Mouse (Mus musculus): ENCODE measurements around the gene Rybp.

DNA sequence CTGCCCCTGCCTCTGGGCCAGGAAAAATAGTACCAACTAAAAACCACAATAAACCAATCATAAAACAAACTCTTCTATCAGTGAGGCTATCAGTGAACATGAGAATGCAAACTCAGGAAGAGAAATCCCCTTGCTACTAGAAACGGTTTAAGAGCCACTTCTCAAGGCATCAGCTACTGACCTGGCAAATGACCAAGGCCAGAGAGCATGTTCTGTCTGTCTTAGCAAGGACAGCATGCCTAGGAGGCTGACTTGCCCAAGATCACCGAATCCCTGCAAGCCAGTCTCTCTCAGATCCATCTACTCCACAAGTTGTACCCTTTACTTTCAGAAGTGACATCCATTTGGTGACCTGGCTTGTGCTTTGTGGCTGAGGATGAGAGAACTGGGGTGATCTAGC, 61.1 kb downstream of the Rybp start:
- TF ChIP-seq CTCF (IDR thresholded peaks at IDR 0.05) (no peak), EP300 (IDR thresholded peaks at IDR 0.05; ENCODE audit: insufficient read depth, low read depth, low read length) (no peak)
